Mouse (Mus musculus): Measurements from ENCODE around the gene Xpnpep3. TPM values are rescaled to one million over a fixed set of nuclear protein-coding genes. Genes with fewer than 3 reads are reported as not detected.
"Not testable (repeated sequence)": the region's sequence is repeated elsewhere in the genome, so short reads cannot be mapped to it uniquely, and the experiment has no call there.

Xpnpep3 gene
- total RNA-seq, 2 experiments from 2014 or later, result 7.5 to 8.6 TPM

DNA sequence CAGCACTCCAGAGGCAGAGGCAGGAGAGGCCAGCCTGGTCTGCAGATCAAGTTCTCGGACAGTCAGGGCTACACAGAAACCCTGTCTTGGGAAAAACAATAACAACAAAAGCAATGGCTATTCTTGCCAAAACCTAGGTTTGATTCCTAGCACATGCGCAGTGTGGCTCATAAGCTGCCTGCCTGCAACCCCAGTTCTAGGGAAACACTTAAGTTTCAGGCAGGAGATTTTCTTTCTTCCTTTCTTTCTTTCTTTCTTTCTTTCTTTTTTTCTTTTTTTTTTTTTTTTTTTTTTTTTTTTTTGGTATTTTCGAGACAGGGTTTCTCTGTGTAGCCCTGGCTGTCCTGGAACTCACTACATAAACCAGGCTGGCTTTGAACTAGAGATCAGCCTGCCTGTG is 80.3 kb downstream of the Xpnpep3 start:
- DNase-seq, result not testable (repeated sequence)

DNA sequence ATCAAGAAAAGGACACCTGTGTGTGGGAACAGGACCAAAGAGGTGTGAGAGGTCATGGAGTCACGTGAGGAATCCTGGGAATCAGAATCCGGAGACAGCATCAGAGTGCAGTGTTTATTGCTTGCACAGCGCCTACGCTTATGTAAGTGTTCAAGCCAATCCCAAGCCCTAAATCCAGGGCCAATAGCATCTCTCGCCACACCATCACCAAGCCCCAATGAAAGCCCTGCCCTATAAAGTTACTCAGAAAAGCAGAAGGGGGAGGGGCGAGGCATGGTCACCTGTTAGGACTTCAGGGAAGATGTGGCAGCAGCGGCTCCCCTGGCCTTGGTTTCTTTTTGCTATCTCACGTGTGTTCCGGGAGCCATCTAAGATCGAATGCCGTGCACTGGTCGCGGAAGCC is 81.0 kb downstream of the Xpnpep3 start:
- DNase-seq, result no peak

DNA sequence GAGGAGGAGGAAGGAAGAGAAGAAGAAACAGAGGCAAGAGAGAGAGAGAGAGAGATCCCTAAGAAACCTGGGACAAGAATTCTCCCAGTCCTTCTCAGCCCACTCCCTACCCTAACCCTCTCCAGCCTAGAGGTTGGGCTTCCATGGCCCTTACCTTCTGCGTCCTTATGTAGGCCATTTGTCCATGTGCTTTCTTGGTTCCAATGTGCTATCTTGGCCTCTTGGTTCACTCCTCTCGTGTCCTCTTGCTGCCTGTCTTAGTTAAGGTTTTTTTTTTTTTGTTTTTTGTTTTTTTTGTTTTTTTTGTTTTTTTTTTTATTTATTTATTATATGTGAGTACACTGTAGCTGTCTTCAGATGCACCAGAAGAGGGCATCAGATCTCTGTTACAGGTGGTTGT is 83.0 kb downstream of the Xpnpep3 start:
- no peak for DNase-seq

DNA sequence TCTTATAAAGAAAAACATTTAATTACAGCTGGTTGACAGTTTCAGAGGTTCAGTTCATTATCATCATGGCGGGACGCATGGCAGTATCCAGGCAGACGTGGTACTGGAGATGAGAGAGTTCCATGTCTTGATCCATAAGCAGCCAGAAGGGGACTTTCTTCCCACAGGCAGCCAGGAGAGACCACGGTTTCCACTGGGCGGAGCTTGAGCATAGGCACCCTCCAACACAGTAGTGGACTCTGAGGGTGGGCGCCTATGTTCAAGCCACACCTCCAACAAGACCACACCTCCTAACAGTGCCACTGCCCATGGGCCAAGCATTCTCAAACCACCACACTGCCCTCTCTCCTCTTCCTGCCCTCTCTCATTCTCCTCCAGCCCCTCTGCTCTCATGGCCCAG is 83.8 kb downstream of the Xpnpep3 start:
- no peak for DNase-seq

DNA sequence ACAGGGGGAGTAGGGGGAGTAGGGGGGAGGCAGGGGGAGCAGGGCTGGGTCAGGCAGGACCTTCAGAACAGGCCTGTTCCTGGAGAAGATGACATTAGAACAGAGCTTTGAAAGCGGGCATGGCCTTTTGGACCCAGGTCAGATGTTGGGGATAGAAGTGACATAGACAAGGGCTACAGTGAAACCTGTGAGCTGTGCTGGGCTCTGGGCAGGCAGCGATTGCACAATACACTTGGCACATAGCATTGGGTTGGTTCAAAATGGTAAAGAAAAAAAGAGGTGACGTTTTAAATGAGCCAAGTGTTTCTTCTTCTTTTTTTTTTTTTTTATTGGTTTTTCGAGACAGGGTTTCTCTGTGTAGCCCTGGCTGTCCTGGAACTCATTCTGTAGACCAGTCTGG is 85.5 kb downstream of the Xpnpep3 start:
- DNase-seq, result no peak

DNA sequence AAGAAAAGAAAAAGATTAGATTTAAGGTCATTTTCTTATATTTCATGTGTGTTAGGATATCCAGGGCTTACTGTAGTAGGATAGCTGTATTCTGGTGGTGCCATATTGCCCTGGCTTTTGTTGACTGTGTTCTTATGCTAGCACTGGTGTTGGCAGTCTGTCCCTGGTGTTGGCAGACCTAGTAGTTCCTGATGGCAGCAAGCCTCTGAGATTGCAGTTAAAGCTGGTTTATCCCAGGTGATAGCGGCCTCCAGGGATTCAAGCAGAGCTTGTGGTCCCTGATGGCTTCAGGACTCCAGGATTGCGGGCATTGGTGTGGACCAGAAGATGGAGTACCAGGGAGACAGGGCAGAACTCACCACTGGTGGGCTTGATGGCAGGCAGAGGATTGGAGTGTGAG is 103.5 kb downstream of the Xpnpep3 start:
- DNase-seq, result no peak

DNA sequence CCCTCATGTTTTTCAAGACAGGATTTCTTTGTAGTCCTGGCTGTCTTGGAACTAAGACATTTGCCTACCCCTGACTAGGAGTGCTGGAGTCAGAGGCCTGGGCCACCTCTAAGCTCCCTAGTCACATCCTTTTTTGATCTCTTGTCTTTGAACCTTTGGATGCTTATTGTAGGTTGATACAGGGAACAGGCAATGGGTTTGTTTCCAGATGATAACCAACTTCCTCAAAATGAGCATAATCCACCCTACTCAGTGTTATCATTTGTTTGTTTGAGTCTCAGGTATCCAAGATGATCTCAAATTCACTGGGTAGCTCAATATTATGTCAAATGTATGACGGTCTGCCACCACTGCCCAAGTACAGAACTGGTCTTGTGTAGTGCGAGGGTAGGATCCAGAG is 104.1 kb downstream of the Xpnpep3 start:
- no peak for DNase-seq

Other genes with a start within 250 kb of the Xpnpep3 start
- gene Mrtfa, start 209.4 kb upstream of the Xpnpep3 start, total RNA-seq (2021), result 10 to 100 TPM; 39.2 to 50.1 TPM
- gene Mchr1, start 164.6 kb upstream of the Xpnpep3 start, total RNA-seq (2021), result 1 to 10 TPM; 1.9 TPM
- gene Slc25a17, start 39.3 kb upstream of the Xpnpep3 start, total RNA-seq (2021), result 10 to 100 TPM; 20.5 to 23.1 TPM
- gene St13, start 61 bp upstream of the Xpnpep3 start, total RNA-seq (2021), result 100 to 1,000 TPM; 102 to 126 TPM
- gene Dnajb7, start 8.2 kb downstream of the Xpnpep3 start, total RNA-seq (2021), result not detected
- gene Rbx1, start 66.2 kb downstream of the Xpnpep3 start, total RNA-seq (2021), result 100 to 1,000 TPM; 118 to 123 TPM
- gene Ep300, start 185.2 kb downstream of the Xpnpep3 start, total RNA-seq (2021), result 10 to 100 TPM; 31.2 to 38.4 TPM